Mouse (Mus musculus): ENCODE results near the gene Zbtb16. TPM values are rescaled to one million over a fixed set of nuclear protein-coding genes. Genes with fewer than 3 reads are reported as not detected.
A peak's percentile ranks its signal among the peaks of the same experiment; 100 is the strongest.

The Zbtb16 gene
- polyA plus RNA-seq, 1 experiment from 2014 or later, result 5.6 TPM

DNA sequence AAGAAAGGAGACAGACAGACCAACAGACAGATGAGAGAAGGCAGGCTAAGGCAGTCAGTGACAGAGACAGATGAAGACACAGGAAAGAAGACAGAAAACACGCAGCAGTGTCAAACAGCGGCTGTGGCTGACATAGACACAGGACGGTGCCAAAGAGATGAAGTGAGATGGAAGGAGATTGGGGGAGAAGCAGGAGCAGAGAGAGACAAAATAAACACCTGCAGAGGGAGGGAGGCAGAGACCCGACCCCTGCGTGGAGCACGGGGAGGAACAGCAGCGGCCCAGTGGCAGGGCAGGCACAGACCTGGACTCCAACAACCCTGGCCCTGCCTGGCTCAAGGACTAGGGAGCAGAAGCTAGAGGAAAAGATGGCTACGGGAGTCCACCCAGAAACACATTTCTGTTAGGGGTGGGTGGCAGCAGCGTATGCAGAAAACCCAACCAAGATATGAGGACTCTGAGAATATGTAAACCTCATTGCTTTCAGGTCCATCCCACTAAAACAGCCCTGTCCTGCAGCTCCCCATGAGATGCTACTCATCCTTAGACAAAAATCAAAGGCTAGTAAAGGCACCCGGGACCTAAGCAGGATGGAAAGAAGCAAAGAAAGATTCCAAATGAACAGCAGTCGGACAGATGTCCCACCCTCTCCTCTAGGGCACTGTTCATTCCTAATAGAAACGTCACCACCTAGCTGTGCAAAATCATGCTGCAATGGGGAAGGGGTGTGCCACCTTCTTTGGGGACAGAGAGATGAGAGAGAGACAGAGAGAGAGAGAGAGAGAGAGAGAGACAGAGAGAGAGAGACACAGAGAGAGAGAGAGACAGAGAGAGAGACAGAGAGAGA, 100.3 kb downstream of the Zbtb16 start:
- H3K27ac ChIP-seq, result peak overlapping the region; percentile 65; the same call in 1 of the 2 replicates
- no peaks in the 10 kb centered on the region for H3K36me3 ChIP-seq (replicated peaks)
- 55% methylated on average over 12 of the region's 12 CpGs for WGBS
- ATAC-seq (ENCODE audit: low FRiP score), result no peak
- H3K27me3 ChIP-seq, result peaks cover 22% of the 10 kb centered on the region; the same call in 1 of the 2 replicates
- peak overlapping the region; percentile 22; the same call in 1 of the 2 replicates for H3K4me2 ChIP-seq
- no peaks in the 10 kb centered on the region for H3K9me3 ChIP-seq
- peaks cover 99% of the 10 kb centered on the region for H3K4me1 ChIP-seq
- no peak overlapping the region for H3K4me3 ChIP-seq (replicated peaks)
- H3K9ac ChIP-seq, result 0 out of 2 replicates have a peak overlapping the region, but pooled peaks have one; percentile 25

DNA sequence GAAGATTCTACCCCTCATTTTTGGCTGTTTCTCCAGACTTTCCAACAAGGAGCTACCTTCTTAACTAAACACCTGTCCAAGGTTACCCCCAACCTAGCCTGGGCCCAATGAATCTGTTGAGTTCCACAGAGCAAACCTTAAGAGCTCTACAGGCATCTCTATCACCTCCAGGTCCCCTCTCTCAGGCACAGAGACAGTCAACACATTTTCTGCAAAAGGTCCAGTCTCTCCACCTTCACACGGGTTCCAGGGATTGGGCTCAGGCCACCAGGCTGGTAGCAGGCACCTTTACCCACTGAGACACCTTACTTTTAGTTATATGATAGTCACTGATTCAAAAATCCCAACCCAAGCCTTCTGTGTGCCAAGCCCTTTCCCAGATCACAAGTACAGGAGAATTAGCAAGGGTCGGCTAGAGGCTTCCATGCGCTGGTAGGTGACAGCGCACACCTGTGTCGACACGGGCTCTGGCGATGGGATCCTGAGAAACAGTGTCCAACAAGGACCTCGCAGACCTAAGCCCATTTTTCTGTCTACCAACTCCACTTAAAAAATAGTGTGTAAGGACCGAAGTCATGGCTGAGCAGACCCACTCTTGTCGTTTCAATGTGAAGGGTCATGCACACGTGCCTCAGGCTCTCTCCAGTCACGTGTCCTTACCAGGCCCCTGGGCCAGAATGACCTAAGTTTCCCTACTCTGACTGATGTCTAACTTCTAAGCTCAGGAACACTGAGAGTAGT, 101.1 kb downstream of the Zbtb16 start:
- no peak for ATAC-seq (ENCODE audit: low FRiP score)
- Histone ChIP-seq H3K27ac (0 out of 2 replicates have a peak overlapping the region, but pooled peaks have one; percentile 19), H3K36me3 (replicated peaks) (no peaks in the 10 kb centered on the region), H3K9ac (no peak overlapping the region), H3K4me2 (no peak overlapping the region), H3K9me3 (no peaks in the 10 kb centered on the region), H3K27me3 (peaks cover 22% of the 10 kb centered on the region; the same call in 1 of the 2 replicates), H3K4me1 (peaks cover 99% of the 10 kb centered on the region), H3K4me3 (replicated peaks) (no peak overlapping the region)
- WGBS, result 83% methylated on average over 12 of the region's 12 CpGs

DNA sequence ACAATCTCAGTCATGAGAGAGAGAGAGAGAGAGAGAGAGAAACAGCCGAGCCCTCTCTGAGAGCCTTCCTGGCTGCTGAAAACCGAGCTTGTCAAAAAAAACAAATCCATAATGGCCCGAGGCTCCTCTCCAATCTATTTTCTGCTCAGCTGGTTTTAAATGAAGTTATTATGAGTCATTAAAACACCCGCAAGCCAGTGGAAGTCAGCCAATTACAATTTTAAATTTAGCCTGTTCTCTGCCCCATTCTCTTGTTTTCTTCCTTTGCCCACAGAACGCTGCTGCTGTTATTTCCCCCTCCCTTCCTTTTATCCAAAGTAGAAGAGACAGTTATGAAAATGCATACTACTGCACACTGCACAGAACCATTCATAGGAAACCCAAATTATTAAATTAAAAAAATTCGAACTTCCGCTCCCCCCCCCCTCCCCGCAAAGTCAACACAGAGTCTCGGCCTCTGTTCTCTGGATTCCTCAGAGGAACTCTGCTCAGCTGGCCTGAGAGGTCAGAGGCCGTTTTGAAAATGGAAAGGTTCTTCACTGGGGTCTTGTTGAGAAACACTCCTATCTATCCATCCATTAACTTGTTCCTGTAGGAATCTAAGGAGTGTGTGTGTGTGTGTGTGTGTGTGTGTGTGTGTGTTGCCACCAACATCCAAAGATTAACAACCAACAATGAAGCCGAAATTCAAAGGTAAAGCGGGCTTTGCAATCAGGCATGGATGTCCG, 102.0 kb downstream of the Zbtb16 start:
- ATAC-seq (ENCODE audit: low FRiP score), result peak; percentile 22; the same call in 1 of the 2 replicates
- Histone ChIP-seq H3K27me3 (peaks cover 22% of the 10 kb centered on the region; the same call in 1 of the 2 replicates), H3K27ac (peak overlapping the region; percentile 21; the same call in 1 of the 2 replicates), H3K9me3 (no peaks in the 10 kb centered on the region), H3K4me1 (peaks cover 99% of the 10 kb centered on the region), H3K36me3 (replicated peaks) (no peaks in the 10 kb centered on the region), H3K4me2 (peak overlapping the region; percentile 8; the same call in 1 of the 2 replicates), H3K9ac (no peak overlapping the region), H3K4me3 (replicated peaks) (no peak overlapping the region)
- WGBS, result 29% methylated on average over 13 of the region's 13 CpGs

DNA sequence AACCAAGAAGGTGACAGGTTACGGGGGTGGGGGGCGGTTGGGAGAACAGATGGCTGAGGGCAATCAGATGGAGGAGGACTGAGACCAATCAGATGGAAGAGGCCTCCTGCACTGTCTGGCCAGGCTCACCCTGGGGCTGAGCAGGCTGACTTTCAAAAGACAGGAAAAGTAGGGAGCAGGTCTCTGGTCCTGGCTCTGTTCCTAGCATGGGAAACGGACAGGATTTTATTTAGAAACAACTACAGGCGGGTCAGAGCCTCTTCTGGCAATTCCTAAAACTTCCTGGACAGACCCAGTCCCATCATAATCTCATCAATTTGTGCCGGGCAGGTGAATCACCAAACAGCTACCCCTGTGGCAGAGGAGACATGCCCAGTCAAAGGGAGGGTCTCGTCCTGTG, 102.9 kb downstream of the Zbtb16 start:
- H3K27me3 ChIP-seq, result peaks cover 17% of the 10 kb centered on the region; the same call in 1 of the 2 replicates
- no peaks in the 10 kb centered on the region for H3K36me3 ChIP-seq (replicated peaks)
- H3K4me2 ChIP-seq, result no peak overlapping the region
- 0 out of 2 replicates have a peak overlapping the region, but pooled peaks have one; percentile 5 for H3K27ac ChIP-seq
- no peak overlapping the region for H3K4me3 ChIP-seq (replicated peaks)
- H3K9ac ChIP-seq, result no peak overlapping the region
- no peaks in the 10 kb centered on the region for H3K9me3 ChIP-seq
- 62% methylated on average over 6 of the region's 6 CpGs for WGBS
- H3K4me1 ChIP-seq, result peaks cover 99% of the 10 kb centered on the region
- no peak for ATAC-seq (ENCODE audit: low FRiP score)

DNA sequence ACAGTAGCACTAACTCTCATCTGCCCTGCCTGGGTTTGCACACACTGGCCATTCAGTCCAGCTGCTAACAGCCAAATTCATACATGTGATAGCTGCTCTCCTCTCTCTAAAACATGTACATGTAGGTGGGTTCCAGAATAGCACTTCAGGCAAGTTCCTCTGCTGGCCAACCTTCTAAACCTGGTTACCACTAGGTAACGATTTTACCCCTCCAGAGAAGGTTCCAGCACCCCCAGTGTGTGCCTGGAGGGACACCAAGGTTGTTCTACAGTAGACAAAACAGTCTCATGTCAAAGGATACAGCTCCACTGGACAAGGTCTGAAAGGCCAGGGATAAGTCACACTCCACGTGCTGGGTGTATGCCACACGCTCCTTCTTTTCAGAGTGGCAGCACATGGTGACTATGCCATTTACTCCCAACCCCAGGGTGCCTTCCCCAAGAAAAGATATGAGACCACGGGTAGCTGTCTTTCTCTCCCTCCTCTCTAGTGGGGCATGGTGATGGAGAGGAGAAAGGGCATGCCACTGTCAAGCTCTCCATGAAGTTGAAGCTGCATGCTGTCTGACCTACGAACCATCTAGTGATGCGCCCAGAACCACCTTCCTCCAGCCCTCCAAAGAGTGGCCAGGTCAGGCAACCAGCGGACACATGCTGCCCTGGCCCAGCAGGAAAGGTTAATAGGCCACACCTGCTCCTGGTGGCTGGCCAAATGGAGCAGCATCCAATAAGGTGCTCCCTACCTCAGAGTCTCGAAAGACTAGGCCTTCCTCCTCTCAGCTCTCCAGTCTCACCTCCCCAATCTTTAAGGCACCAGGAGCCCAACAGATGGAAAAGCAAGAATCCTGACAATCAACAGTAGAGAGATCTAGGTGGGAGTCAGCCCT, 104.1 kb downstream of the Zbtb16 start:
- Histone ChIP-seq H3K9ac (no peak overlapping the region), H3K27me3 (peaks cover 17% of the 10 kb centered on the region; the same call in 1 of the 2 replicates), H3K9me3 (no peaks in the 10 kb centered on the region), H3K4me1 (peaks cover 90% of the 10 kb centered on the region), H3K4me3 (replicated peaks) (no peak overlapping the region), H3K36me3 (replicated peaks) (no peaks in the 10 kb centered on the region), H3K27ac (no peak overlapping the region), H3K4me2 (no peak overlapping the region)
- ATAC-seq (ENCODE audit: low FRiP score), result no peak
- WGBS, result 82% methylated on average over 8 of the region's 8 CpGs

DNA sequence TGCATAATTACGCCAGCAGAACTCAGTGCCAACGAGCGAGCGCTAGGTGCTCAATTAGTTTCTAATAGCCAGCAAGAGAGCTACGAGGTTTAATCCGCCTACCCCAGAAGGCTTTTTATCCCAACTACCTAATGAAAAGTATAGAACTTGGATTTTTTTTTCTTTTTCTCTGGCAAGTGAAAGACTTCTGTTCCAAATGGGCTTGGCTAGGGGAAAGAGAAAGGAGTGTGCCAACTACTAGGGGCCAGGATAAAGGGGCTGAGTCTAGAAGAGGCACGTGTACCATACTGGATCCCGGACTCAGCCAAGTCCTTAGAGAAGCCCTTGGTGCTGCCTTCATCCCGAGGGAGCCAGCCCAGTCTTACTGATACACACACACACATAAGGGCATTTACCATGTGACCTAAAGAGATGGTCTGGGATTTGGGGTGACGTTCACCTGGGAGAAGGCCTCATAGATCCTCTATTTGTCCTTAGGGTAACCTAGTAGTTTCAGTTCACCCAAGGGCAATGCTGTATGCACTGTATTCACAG, 105.5 kb downstream of the Zbtb16 start:
- H3K36me3 ChIP-seq (replicated peaks), result no peaks in the 10 kb centered on the region
- no peak for ATAC-seq (ENCODE audit: low FRiP score)
- WGBS, result 47% methylated on average over 10 of the region's 10 CpGs
- H3K4me2 ChIP-seq, result no peak overlapping the region
- no peaks in the 10 kb centered on the region for H3K9me3 ChIP-seq
- no peak overlapping the region for H3K27ac ChIP-seq
- H3K4me1 ChIP-seq, result peaks cover 77% of the 10 kb centered on the region
- no peak overlapping the region for H3K4me3 ChIP-seq (replicated peaks)
- H3K27me3 ChIP-seq, result peaks cover 17% of the 10 kb centered on the region; the same call in 1 of the 2 replicates
- no peak overlapping the region for H3K9ac ChIP-seq

DNA sequence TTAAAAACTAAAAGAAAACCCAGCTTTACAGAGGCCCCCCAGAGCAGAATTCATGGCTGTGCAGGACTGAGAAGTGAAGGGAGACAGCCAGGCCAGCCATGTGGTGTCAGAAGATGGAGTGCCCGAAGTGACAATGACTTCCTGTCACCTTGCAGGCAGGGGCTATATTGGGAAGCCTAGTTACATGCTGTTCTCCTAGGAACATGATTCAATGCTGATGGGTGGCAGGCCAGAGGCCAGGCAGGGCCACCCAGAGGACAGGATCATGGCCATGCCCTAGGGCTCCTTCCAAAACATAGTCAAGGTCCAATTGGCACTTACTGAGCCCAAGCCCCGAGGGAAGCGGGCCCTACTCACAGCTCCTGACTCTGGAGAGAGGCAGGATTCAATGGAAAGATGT, 106.6 kb downstream of the Zbtb16 start:
- Histone ChIP-seq H3K27me3 (peaks cover 17% of the 10 kb centered on the region; the same call in 1 of the 2 replicates), H3K27ac (0 out of 2 replicates have a peak overlapping the region, but pooled peaks have one; percentile 2), H3K4me3 (replicated peaks) (no peak overlapping the region), H3K36me3 (replicated peaks) (no peaks in the 10 kb centered on the region), H3K4me1 (peaks cover 66% of the 10 kb centered on the region), H3K4me2 (no peak overlapping the region), H3K9ac (no peak overlapping the region), H3K9me3 (no peaks in the 10 kb centered on the region)
- no peak for ATAC-seq (ENCODE audit: low FRiP score)
- whole genome bisulfite sequencing, result 78% methylated on average over 3 of the region's 3 CpGs

DNA sequence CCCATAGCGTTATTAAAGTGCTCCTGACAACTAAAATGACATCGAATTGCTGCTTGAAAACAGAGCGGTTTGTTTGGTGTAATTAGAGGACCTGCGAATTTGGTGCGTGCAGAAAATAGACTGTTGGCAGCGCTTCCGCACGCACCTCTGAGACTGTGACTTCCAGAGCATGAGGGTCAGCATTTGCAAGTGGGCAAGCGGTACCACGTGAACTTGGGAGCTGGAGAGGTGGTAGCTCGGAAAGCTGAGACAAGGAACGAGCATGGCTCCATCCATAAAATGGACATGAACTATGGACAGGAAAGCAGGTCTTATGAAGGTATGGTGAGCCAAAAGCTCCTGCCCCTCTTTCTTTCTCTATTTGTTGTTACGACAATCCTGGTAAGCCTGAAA, 107.3 kb downstream of the Zbtb16 start:
- H3K4me3 ChIP-seq (replicated peaks), result no peak overlapping the region
- 45% methylated on average over 13 of the region's 13 CpGs for WGBS
- no peak overlapping the region for H3K9ac ChIP-seq
- no peak for ATAC-seq (ENCODE audit: low FRiP score)
- no peaks in the 10 kb centered on the region for H3K36me3 ChIP-seq (replicated peaks)
- peaks cover 17% of the 10 kb centered on the region; the same call in 1 of the 2 replicates for H3K27me3 ChIP-seq
- no peaks in the 10 kb centered on the region for H3K9me3 ChIP-seq
- no peak overlapping the region for H3K27ac ChIP-seq
- H3K4me2 ChIP-seq, result no peak overlapping the region
- H3K4me1 ChIP-seq, result peaks cover 63% of the 10 kb centered on the region

DNA sequence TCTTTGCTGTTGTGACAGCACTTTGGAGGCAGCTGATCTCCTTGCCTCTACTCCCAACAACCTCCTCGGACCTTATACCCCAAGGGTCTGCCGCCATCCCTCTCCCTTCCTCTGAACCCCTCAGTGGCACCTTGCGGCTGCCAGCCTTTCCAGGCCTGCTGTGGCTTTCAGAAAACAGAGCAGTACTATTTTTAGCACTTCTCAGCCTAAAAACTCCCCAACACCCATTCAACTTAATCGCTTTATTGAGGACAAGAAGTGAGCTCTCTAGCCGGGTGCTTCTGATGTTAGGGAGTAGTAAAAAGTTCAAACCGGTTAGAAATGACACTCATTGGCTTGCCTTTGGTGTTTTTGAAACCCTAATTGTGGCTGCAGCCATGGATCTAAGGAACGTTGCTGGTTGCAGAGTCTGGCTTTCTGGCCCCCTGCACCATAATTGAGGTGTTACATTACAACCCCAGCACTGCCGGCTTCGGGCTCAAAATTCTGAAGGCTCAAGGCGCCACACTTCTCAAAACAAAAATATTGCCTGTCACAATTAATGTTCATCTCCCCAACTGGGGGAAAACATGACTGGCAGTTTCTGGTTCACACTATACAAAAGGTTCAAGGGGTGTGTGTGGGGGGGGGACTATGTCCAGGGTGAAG, 107.8 kb downstream of the Zbtb16 start:
- Histone ChIP-seq H3K27me3 (peaks cover 17% of the 10 kb centered on the region; the same call in 1 of the 2 replicates), H3K4me1 (peaks cover 59% of the 10 kb centered on the region), H3K9ac (no peak overlapping the region), H3K27ac (peak overlapping the region; percentile 26; the same call in 1 of the 2 replicates), H3K36me3 (replicated peaks) (no peaks in the 10 kb centered on the region), H3K9me3 (no peaks in the 10 kb centered on the region), H3K4me3 (replicated peaks) (no peak overlapping the region), H3K4me2 (no peak overlapping the region)
- no peak for ATAC-seq (ENCODE audit: low FRiP score)
- 37% methylated on average over 10 of the region's 10 CpGs for WGBS

DNA sequence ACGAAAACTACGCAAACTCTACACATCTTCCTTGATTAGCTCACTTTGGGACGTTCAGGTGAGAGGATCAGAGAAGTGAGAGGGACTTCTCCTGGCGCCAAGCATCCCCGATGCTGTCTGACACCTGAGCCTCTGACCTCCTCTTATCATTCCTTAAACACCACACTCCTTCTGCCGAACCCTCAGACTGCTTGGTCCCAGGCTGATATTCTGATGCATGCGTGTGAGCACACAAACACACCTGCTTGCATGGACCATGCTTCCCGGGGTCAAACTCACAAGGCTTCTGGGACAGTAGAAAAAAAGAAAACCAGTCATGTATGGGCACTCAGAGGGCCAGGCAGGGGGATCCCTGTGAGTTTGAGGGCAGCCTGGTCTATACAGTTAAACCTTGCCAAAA, 109.7 kb downstream of the Zbtb16 start:
- Histone ChIP-seq H3K36me3 (replicated peaks) (no peaks in the 10 kb centered on the region), H3K9ac (no peak overlapping the region), H3K4me3 (replicated peaks) (no peak overlapping the region), H3K4me1 (peaks cover 51% of the 10 kb centered on the region), H3K4me2 (no peak overlapping the region), H3K27me3 (peaks cover 5% of the 10 kb centered on the region; the same call in 1 of the 2 replicates), H3K27ac (no peak overlapping the region), H3K9me3 (no peaks in the 10 kb centered on the region)
- ATAC-seq (ENCODE audit: low FRiP score), result no peak
- WGBS, result 89% methylated on average over 8 of the region's 8 CpGs

Data from forebrain, embryonic 12.5 days (tissue).